Mouse (Mus musculus) olfactory bulb, adult 2 months (tissue): ENCODE results near the gene Kif24.

ENCODE experiments used
- CTCF ChIP-seq: fragments of 200-500 bp; IDR thresholded peaks from 2 replicates; pipeline ENCODE4 v1.5.1; 2012; ENCODE audit warnings: low read depth, mild to moderate bottlenecking, low read length, moderate library complexity; ENCODE audit not compliant: insufficient read depth
- POLR2A ChIP-seq: fragments of 200-500 bp; IDR thresholded peaks from 2 replicates; pipeline ENCODE4 v1.6.1; 2012; ENCODE audit warnings: mild to moderate bottlenecking, low read depth, low read length, moderate library complexity; ENCODE audit not compliant: insufficient read depth

DNA sequence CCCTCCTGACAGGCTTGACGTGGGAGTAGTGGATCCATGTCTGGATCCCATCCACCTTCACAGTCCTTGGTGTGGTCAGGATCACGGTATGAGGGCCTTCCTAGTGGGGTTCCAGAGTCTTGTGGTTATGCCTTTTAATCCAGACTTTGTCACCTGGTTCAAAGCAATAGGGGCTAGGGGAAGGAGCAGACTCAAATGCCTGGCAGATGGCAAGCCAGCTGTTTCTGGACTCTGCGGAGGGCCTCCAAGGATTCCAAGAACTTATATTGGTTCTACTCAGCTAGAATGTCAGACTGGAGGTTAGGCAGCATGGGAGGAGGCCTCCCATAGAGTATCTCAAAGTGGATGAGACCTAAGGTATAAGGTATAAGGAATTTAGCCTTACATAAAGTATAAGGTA lies 17.1 kb downstream of the Kif24 start:
- TF ChIP-seq CTCF (no peak), POLR2A (no peak)
